Mouse (Mus musculus) brain, embryonic 14.5 days (tissue): ENCODE results near the gene Lrrc8a. TPM values are rescaled to one million over a fixed set of nuclear protein-coding genes. Genes with fewer than 3 reads are reported as not detected.

Experiments
- DNase-seq: peaks from one replicate; pipeline ENCODE4 v3.0.0-alpha.2; 2011; ENCODE audit warnings: low read depth
- CTCF ChIP-seq: fragments of 200-500 bp; IDR thresholded peaks from 2 replicates; pipeline ENCODE4 v1.5.1; 2012; ENCODE audit warnings: inconsistent platforms, mild to moderate bottlenecking, moderate library complexity, borderline replicate concordance; ENCODE audit not compliant: insufficient read depth, insufficient read length; ENCODE audit errors: extremely low read depth
- POLR2A ChIP-seq: fragments of 200-500 bp; IDR thresholded peaks from 2 replicates; pipeline ENCODE4 v1.6.1; 2012; ENCODE audit warnings: mild to moderate bottlenecking, inconsistent platforms, borderline replicate concordance; ENCODE audit not compliant: poor library complexity, insufficient read depth, insufficient read length, severe bottlenecking; ENCODE audit errors: extremely low read depth
- polyA plus RNA-seq: library from polyadenylated mRNA; depleted of rRNA; stranded (reverse); fragments of >200 nt; gene quantifications from 2 replicates; pipeline ENCODE4 v1.2.3, GENCODE M21; 2012; rRNA removed

Gene Lrrc8a
- 33.4 and 42.4 TPM in 2 replicates for polyA plus RNA-seq

DNA sequence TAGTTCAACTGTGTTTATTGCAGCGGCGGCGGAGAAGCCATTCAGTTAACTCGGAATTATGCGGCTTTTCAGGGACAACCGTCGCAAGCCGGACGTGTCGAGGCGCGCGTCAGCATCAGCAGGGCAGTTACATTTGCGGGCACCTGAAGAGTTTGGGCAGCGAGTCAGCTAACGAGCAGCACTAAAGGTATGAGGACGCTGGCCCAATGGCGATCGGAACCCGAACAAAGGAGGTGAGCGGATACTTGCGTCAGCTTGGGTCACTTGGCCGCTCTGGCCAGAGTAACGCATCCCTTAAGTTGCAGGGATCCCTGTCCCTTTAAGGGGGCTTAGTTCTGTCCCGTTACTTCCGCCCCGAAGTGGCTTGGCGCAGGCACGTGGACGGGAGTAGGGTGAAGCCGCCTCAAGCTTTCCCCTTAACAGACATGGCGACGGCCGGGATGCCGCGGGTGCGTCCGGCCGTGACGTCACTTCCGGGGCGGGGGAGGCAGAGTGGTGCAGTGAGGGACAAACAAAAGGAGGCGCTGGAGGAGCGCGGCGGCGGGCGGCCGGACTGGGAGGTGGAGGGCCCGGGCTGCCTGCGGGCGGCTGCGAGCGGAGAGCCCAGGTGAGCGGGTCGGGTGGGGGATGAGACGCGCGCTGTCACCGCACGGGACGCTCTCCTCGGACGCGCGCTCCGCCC lies at the start of gene Lrrc8a:
Lrrc8a (plus strand) TSS at position 517 of the 682 bp plus-strand sequence.
- TF ChIP-seq CTCF (0 out of 2 replicates have a peak, but pooled peaks have one; percentile 0), POLR2A (peak; percentile 93)
- DNase-seq: peak; percentile 100

DNA sequence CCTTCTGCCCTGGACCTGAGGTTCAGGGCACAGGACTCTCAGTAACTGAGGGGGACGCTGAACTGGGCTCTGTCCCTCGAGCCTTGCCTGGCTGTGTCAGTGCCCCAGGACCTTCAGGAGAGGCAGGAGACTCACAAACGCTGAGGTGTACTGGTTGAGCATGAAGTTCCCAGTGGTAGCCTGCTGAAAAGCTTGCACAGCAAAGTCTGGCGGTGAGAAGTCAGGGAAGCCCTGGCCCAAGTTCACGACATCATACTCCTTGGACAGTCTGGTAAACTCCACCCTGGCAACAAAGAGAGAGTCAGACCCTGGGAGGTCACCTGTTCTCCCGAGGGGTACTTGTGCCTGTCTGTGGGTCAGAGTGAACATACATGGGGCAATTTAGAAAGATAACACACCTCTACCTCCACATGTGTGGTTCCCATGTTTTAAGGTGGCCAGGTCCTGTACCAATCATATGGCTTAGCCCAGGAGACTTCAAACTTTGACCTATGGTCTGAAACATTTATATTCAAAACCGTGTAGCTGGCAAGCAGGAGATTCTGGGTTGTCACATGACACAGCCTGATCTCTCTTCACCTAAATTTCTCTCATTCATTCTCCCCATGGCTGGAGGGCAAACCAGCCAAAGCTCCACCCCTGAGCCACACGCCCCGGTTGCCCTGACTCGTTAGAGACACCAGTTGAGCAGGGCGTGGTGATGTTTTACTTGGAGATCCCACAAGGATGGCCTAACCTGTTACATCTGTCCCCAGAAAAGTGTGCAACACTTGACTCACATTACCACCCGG lies 45.5 kb upstream of the Lrrc8a start:
- TF ChIP-seq CTCF: no peak
- TF ChIP-seq POLR2A: no peak
- DNase-seq: no peak

DNA sequence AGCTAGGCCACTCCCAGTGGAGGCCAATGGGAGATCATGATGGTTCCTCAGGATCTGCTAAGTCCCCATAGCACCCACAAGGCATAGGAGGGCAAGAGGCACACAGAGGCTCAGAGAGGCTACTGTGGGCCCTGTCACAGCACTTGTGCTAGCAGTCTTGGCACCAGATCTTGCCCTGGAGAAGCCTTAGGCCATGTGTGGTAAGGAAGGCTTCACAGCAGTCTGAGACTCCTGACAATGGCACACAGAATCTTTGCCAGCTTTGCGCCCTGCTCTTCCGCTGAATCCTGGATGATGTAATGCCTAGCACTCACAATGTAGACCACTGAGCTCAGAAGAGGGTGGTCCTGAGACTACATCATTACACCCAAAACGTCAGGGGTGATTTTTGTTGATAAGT lies 42.9 kb upstream of the Lrrc8a start:
- TF ChIP-seq POLR2A: no peak
- no peak for TF ChIP-seq CTCF
- DNase-seq: peak; percentile 60

DNA sequence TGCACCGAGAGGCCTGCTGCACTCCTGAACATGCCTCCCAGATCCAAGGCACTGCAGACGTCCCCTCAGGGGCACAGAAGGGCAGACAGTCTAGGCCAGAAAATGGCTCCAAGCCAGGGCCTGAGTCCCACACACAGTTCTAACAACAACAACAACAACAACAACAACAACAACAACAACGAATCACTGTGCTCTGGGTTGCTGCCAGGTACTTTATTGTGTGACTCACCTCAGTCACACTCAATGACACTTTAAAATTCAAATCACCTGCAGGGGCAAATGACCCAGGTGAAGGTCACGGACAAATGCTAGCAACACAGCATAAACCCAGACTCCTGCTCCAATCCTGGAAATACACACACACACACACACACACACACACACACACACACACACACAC lies 39.5 kb upstream of the Lrrc8a start:
- TF ChIP-seq CTCF (no peak), POLR2A (no peak)
- DNase-seq: no peak

DNA sequence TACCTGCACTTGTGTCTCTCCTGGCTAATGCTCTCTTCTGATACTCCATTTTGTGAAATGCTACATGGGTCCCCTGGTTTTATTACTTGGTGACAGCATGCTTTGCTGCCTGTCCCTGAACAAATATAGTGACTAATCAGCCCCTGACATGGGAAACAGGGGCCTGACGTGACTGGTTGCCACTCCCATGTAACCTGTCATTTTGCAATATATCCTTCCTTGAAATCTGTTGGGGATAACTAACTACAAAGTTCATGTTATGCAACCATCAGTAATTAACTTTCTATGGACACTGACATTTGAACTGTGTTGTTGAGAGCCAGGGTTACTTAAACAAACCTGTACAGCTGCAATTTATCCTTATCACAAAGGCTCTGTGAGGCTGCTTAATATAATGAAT lies 37.5 kb upstream of the Lrrc8a start:
- TF ChIP-seq CTCF: no peak
- TF ChIP-seq POLR2A: no peak
- no peak for DNase-seq

DNA sequence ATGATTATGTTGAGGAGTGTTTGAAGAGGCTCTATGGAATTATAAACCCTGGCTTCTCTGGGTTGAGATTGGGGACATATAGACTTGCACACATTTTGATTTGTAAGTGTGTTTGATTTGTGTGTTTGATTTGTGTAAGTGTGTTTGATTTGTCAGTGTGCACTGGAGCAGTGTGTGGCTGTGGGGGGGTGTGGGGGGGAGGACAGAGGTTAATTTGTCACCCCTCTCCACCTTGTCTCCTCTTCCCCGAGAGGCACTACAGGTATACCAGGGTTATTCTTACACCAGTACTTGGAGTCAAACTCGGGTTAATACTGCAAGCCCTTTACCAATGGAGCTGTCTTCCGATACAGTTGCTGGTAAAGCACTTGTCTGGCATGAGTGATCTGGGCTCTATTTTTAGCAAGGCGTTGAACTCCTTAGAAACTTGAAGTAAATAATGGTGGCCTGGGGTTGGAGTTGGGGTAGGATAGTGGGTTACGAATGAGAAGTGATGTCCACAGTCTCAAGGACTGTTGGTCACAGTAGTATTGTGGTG lies 37.1 kb upstream of the Lrrc8a start:
- TF ChIP-seq CTCF (no peak), POLR2A (no peak)
- DNase-seq: no peak

DNA sequence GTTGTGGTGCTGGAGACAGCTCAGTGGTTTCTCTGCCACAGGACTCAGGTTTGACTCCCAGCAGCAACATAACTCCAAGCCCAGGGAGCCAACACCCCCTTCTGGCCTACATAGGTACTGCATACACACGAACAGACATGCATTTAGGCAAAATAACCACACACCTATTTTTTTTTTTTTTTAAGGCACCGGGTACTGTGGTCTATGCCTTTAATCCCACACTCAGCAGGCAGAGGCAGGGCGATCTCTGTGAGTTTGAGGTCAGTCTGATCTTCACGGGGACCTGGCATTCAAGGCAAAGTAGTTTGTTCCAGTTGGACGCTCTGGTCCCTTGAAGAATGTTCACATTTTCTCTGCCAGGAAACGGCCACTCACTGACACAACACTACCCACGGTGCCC lies 34.1 kb upstream of the Lrrc8a start:
- TF ChIP-seq CTCF (peak; percentile 47; the same call in 1 of the 2 replicates), POLR2A (no peak)
- DNase-seq: peak; percentile 7

DNA sequence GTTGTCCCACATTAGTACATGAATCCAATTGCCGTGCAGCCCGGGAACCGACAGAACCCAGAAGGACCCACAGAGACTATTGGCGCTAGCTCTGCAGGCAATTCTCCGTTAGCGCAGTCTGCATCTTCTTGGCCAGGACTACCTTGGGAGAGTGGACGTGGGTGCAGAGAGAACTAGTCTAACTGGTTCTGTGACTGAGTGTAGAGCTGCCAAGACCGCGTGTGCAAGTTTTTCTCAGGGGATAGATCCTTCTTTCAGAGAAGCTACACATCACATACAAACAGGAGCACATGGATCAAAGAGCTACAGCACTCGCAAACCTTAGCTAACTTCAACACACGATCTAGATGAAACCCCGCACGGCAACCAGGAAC lies 32.3 kb upstream of the Lrrc8a start:
- no peak for TF ChIP-seq POLR2A
- TF ChIP-seq CTCF: no peak
- DNase-seq: no peak

DNA sequence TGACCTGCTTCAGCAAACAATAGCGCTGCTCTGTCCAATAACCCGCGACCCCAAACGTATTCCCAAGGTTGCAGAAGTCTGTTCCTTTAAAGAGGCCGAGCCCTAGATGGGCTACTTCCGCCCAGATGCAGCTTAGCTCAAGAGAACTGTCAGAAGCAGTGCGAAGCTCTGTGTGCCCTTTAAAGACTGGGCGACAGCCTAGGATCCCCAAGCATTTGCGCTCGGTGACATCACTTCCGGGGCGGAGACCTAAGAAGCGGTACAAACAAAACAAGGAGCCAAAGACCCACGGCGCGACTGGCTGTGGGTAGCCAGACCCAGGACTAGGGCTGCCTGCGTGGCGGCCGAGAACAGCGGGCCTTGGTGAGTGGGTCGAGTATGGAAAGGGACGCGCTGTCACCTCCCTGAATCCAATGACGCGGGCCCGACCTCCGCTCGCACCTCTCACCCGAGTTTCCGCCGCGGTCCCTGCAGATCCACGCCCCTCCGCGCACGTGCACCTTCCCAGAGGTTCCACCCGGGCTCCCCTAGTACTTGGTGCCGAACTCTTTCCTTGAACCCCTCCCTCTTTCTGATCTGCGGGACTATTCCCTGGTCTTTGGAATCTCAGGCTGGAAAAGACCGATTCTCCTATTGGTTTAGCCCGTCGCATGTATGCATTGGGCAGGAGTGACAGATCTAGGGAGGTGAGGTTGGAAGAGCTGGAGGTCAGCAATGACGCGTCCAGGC lies 31.7 kb upstream of the Lrrc8a start, which contains the start of gene Kyat1:
Kyat1 (minus strand) TSS at position 219 of the 729 bp plus-strand sequence.
- peak; percentile 99 for DNase-seq
- no peak for TF ChIP-seq CTCF
- TF ChIP-seq POLR2A: peak; percentile 50; the same call in 1 of the 2 replicates

DNA sequence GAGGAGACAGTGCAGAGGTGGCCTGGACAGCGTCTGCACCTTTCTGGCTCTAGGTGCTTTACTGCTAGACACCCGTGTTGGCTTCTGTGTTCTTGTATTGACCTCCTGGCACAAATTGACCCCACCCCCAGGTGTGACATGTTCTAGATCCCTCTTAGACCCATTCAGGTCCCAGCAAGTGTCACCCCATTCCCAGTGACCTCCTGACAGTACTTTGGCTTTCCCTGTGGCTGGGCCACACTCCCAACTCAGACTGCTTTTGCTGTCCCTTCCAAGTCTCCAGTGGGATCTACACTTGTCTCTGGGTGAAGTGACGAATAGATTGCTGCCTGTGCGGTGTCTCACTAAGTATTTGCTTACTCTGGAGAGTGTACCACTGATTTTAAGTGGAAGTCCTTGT lies 30.1 kb upstream of the Lrrc8a start:
- TF ChIP-seq POLR2A (no peak), CTCF (no peak)

DNA sequence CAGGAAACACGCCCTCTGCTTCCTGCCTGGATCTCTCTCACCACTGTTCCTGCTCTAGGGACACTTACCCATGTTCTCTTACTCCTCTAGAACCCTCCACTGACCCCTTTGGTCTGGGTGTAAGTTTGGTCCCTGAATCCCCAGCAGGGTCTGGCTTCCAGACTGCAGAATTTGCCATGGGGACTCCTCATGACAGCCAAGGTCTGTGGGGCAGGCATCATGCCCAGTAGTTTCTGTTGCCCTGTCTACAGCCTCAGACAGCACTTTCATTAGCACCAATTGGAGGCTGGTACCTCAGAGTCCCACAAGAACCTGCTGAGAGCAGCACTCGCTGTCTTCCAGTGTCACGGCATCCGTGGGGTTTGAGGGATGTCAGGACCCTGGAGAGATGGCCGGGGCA lies 29.6 kb upstream of the Lrrc8a start:
- no peak for TF ChIP-seq POLR2A
- no peak for TF ChIP-seq CTCF
- DNase-seq: no peak

More for the DNA sequence above, 30.1 kb upstream of the Lrrc8a start:
- DNase-seq: no peak
